Mouse (Mus musculus): ENCODE results near the gene Sh3gl2.

- TF ChIP-seq POLR2A (IDR thresholded peaks at IDR 0.05; ENCODE audit: extremely low read depth, insufficient read depth, low read length) (no peak), CTCF (IDR thresholded peaks at IDR 0.05; ENCODE audit: extremely low read depth, insufficient read depth, low read length) (no peak)
Observed at GRCm38 (mm10) chr4:85228589-85228948, 23.6 kb downstream of the Sh3gl2 start.
